Mouse (Mus musculus): ENCODE data around the gene Olfr76.
"Not testable (repeated sequence)": the region's sequence is repeated elsewhere in the genome, so short reads cannot be mapped to it uniquely, and the experiment has no call there.

Gene Olfr76

GRCm38 (mm10) chr19:12123103-12123502, at the start of gene Olfr76:
Olfr76 (minus strand) TSS chr19:12123203.
- DNase-seq (ENCODE audit: low read depth, low spot score): no peak

DNA sequence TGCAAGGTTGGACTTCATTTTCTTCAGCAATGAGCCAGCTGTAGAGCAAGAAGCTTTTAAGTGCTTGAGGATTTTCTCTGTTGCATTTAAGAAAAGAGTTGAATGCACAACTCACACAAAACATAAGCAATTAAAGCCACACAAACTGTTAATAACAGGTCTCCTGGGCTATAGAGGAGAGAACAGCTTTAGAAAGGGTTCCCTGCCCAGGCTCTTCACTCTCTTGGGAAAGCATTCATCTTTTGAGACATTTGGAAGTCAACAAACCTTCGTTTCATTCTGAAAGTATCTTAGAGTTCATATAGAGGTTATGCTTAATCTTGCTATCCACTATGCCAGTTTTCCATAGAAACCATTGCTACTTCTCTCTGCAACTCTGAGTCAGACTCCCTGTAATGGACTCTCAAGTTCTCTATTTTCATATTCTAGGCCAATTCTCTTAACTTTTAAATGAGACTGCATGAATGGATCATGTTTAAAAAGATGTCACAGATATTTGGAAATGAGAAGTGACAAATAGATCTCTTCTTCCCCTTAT, 47.1 kb upstream of the Olfr76 start, which contains the start of gene Olfr1555-ps1:
TSS of gene Olfr1555-ps1 (minus strand) at position 51 of the 538 bp plus-strand sequence.
- not testable (repeated sequence) for DNase-seq (ENCODE audit: low read depth, low spot score)

DNA sequence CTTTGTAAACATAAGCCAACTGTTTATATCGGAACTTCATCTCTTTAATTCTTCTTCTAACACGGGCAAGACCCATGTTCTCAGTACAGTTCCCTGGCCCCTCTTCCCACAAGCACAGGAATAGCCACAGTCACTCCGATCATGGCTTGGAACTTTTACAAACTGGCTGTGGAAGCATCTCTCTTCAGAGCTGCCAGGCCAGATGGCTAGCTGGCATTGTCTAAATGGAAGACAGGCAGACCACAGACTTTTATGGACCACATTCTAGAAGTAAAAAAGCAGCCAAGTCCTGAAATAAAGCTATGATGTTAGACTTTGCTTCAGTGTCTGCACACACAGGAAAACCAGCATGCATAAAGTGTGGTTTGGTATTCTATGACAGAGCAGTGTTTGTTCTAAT, 22.4 kb upstream of the Olfr76 start:
- no peak for DNase-seq (ENCODE audit: low read depth, low spot score)

GRCm38 (mm10) chr19:12143356-12143755, 20.4 kb upstream of the Olfr76 start:
- DNase-seq (ENCODE audit: low read depth, low spot score): no peak

DNA sequence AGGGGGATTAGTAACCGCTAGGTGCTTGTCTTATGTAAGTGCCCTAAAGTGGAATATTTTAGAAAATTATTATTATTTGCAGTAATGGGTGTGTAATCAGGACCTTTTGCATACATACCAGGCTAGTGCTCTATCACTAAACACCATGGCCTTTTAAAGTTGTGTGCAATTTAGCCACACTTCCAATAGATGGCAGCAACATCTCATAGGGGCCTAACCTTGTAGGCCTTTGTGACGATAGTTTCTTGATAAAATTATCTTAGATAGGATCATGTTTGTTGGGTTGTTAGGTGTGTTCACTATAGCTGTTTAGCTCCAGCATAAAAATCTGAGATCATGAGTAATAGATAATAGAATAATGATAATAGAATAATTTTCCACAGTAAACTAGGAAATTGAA, 11.3 kb upstream of the Olfr76 start:
- no peak for DNase-seq (ENCODE audit: low read depth, low spot score)

GRCm38 (mm10) chr19:12116464-12116863, 6.5 kb downstream of the Olfr76 start:
- no peak for DNase-seq (ENCODE audit: low read depth, low spot score)

- DNase-seq (ENCODE audit: low read depth, low spot score): no peak
Measured at GRCm38 (mm10) chr19:12115797-12116196, 7.2 kb downstream of the Olfr76 start, which contains the start of gene Olfr1428. Olfr1428 (minus strand) TSS chr19:12115897.

DNA sequence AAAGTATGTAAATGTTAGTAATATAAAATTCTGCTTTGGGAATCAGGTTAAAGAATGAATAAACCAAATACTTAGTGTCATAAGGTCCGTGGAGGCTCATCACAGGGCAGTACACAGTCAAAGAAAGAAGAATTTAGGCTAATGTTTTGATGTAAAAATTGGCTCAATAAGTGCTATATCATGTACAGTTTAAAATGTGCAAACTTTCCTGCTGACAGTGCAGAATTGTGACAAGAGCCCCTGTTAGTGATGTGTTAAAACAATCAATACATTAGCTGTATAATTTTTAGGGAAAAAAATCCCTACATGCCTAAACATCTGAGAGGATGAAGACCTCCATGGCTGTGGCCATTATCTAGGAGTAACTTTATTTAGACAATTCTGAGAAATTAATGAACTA, 9.2 kb downstream of the Olfr76 start:
- no peak for DNase-seq (ENCODE audit: low read depth, low spot score)

DNA sequence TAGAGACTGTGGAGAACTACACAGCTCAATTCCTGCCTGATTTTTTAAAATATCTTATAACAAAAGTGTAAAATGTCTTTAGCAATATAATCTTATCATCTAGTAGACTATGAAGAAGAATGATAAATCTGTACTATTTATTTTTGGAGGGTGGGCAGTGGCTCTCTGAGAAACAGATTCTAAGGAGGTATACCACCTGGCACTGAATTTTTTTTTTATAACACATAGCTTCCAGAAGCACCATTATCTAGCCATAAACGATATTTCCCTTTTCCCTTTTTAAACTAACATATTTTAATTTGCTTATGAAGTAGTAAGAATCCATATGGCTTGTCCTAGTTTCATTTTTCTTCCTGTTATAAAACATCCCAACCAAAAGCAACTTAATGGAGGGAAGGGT, 18.5 kb downstream of the Olfr76 start:
- DNase-seq (ENCODE audit: low read depth, low spot score): no peak

- no peak for DNase-seq (ENCODE audit: low read depth, low spot score)
Measured at GRCm38 (mm10) chr19:12103234-12103633, 19.8 kb downstream of the Olfr76 start, which contains the start of gene Olfr1427. Olfr1427 (minus strand) TSS chr19:12103334.

DNA sequence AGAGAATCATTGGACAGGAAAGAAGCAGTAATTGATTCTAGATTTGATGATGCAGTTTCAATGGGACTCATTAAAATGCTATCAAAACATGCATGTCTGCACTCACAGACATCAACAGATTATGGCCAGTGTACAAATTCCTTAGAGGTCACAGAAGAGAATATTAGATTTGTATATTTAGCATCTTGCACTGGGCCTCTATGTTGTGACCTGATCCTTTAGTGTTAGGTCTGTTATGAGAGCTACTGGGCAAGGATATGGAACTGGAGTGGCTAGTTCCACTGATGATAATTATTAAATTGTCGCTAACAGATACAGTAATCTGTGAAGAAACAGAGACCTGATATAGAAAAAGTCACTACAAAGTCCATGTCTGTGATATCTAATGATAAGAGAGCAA, 31.1 kb downstream of the Olfr76 start, which contains the start of gene Olfr1426:
TSS of gene Olfr1426 (minus strand) at position 101 of the 400 bp plus-strand sequence.
- no peak for DNase-seq (ENCODE audit: low read depth, low spot score)

DNA sequence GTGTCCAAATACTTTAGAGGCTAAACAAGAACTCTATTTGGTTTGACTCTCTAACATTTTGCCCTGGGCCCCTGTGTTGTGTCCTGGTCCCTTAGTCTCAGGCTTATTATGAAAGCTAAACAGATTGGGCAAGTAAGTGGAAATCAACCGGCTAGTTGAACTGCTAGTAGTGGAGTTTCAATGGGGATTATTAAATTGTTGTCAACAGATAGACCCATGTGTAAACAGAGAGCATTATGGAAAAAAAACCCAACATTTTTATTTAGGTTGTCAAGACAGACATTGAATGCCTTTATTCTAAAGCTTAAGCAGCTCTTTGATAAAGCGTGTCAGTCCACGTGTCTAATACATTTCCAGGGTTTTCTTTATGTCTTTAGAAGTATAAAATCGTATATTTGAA, 45.4 kb downstream of the Olfr76 start, which contains the start of gene Olfr1425:
TSS of gene Olfr1425 (minus strand) at position 101 of the 400 bp plus-strand sequence.
- DNase-seq (ENCODE audit: low read depth, low spot score): not testable (repeated sequence)

- DNase-seq (ENCODE audit: low read depth, low spot score): not testable (repeated sequence)
Measured at GRCm38 (mm10) chr19:12069546-12069945, 53.5 kb downstream of the Olfr76 start.

All from retina, adult 2 months (tissue).